Mouse (Mus musculus): ENCODE results near the gene Cyb5d1. TPM values are rescaled to one million over a fixed set of nuclear protein-coding genes. Genes with fewer than 3 reads are reported as not detected.
A peak's percentile ranks its signal among the peaks of the same experiment; 100 is the strongest.

Gene Cyb5d1
- polyA plus RNA-seq, 1 experiment from 2014 or later = 44.3 TPM

- H3K9me3 ChIP-seq = no peaks in the 10 kb centered on the region
- peak overlapping the region; percentile 53 for H3K27ac ChIP-seq (replicated peaks)
- H3K27me3 ChIP-seq = no peaks in the 10 kb centered on the region
- peaks cover 32% of the 10 kb centered on the region for H3K4me1 ChIP-seq
- H3K4me3 ChIP-seq = no peak overlapping the region
- H3K9ac ChIP-seq (replicated peaks) = no peak overlapping the region
- no peak overlapping the region for H3K4me2 ChIP-seq (replicated peaks)
- ATAC-seq (replicated peaks) = no peak
- peaks cover 69% of the 10 kb centered on the region for H3K36me3 ChIP-seq
- 45% methylated on average over 7 of the region's 7 CpGs for WGBS
Observed at GRCm38 (mm10) chr11:69362021-69362420, 33.4 kb downstream of the Cyb5d1 start.

GRCm38 (mm10) chr11:69357690-69358089 lies 37.7 kb downstream of the Cyb5d1 start:
- Histone ChIP-seq H3K9me3 (no peaks in the 10 kb centered on the region), H3K4me1 (peaks cover 4% of the 10 kb centered on the region; the same call in 1 of the 2 replicates), H3K36me3 (peaks cover 99% of the 10 kb centered on the region), H3K9ac (replicated peaks) (no peak overlapping the region), H3K27me3 (no peaks in the 10 kb centered on the region), H3K27ac (replicated peaks) (no peak overlapping the region), H3K4me2 (replicated peaks) (no peak overlapping the region), H3K4me3 (no peak overlapping the region)
- 96% methylated on average over 12 of the region's 12 CpGs for WGBS
- ATAC-seq (replicated peaks) = no peak

DNA sequence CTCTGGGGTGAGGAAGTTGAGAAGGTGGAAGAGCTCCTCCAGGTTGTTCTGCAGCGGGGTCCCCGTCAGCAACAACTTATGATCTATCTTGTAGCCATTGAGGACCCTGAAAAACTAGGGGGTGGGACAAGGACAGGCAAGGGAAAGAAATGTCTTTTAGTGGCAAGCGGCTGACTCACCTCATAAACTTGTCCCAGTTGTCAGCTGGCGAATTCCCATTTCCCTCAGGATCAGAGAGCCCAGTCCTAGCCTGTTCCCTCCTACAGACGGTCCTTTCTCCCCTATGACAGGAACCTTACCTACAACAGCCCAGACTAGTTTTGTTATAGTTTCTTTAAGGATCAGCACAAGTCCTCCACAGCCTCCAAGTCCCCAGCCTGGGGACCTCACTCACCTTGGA lies 38.9 kb downstream of the Cyb5d1 start:
- H3K36me3 ChIP-seq = peaks cover 99% of the 10 kb centered on the region
- H3K4me3 ChIP-seq = no peak overlapping the region
- no peaks in the 10 kb centered on the region for H3K27me3 ChIP-seq
- no peak for ATAC-seq (replicated peaks)
- no peak overlapping the region for H3K27ac ChIP-seq (replicated peaks)
- H3K9ac ChIP-seq (replicated peaks) = no peak overlapping the region
- no peak overlapping the region for H3K4me2 ChIP-seq (replicated peaks)
- H3K9me3 ChIP-seq = no peaks in the 10 kb centered on the region
- H3K4me1 ChIP-seq = no peaks in the 10 kb centered on the region
- WGBS = 96% methylated on average over 5 of the region's 5 CpGs

GRCm38 (mm10) chr11:69346441-69346840 lies 49.0 kb downstream of the Cyb5d1 start:
- H3K27me3 ChIP-seq = no peaks in the 10 kb centered on the region
- no peak overlapping the region for H3K27ac ChIP-seq (replicated peaks)
- H3K4me1 ChIP-seq = peaks cover 6% of the 10 kb centered on the region
- H3K4me2 ChIP-seq (replicated peaks) = no peak overlapping the region
- H3K9ac ChIP-seq (replicated peaks) = no peak overlapping the region
- 91% methylated on average over 26 of the region's 26 CpGs for WGBS
- H3K9me3 ChIP-seq = no peaks in the 10 kb centered on the region
- H3K4me3 ChIP-seq = no peak overlapping the region
- peaks cover 84% of the 10 kb centered on the region for H3K36me3 ChIP-seq
- no peak for ATAC-seq (replicated peaks)

Other genes with a start within 250 kb of the Cyb5d1 start
- not detected in 2 replicates for gene Alox12b, start 238.6 kb downstream of the Cyb5d1 start, polyA plus RNA-seq (2015; fragmentation: Nextera tagmentation; extraction: Ambion mirVana)
- gene Alox8, start 197.8 kb downstream of the Cyb5d1 start, polyA plus RNA-seq (2015; fragmentation: Nextera tagmentation; extraction: Ambion mirVana) = 0.05 TPM in 1 of 2 replicates, not detected in the other
- 0.47 and 0.52 TPM in 2 replicates for gene Gucy2e, start 158.6 kb downstream of the Cyb5d1 start, polyA plus RNA-seq (2015; fragmentation: Nextera tagmentation; extraction: Ambion mirVana)
- 32.0 and 32.4 TPM in 2 replicates for gene Cntrob, start 71.9 kb downstream of the Cyb5d1 start, polyA plus RNA-seq (2015; fragmentation: Nextera tagmentation; extraction: Ambion mirVana)
- gene Trappc1, start 71.7 kb downstream of the Cyb5d1 start, polyA plus RNA-seq (2015; fragmentation: Nextera tagmentation; extraction: Ambion mirVana) = 166 and 170 TPM in 2 replicates
- 5.1 and 6.2 TPM in 2 replicates for gene Kcnab3, start 69.4 kb downstream of the Cyb5d1 start, polyA plus RNA-seq (2015; fragmentation: Nextera tagmentation; extraction: Ambion mirVana)
- 115 and 127 TPM in 2 replicates for gene Rnf227, start 55.2 kb downstream of the Cyb5d1 start, polyA plus RNA-seq (2015; fragmentation: Nextera tagmentation; extraction: Ambion mirVana)
- gene Chd3, start 26.2 kb downstream of the Cyb5d1 start, polyA plus RNA-seq (2015; fragmentation: Nextera tagmentation; extraction: Ambion mirVana) = 127 and 138 TPM in 2 replicates
- 89.4 and 91.9 TPM in 2 replicates for gene Naa38, start 144 bp downstream of the Cyb5d1 start, polyA plus RNA-seq (2015; fragmentation: Nextera tagmentation; extraction: Ambion mirVana)
- gene Tmem88, start 2.6 kb upstream of the Cyb5d1 start, polyA plus RNA-seq (2015; fragmentation: Nextera tagmentation; extraction: Ambion mirVana) = 5.9 and 6.7 TPM in 2 replicates
- gene Kdm6b, start 18.0 kb upstream of the Cyb5d1 start, polyA plus RNA-seq (2015; fragmentation: Nextera tagmentation; extraction: Ambion mirVana) = 56.6 and 58.9 TPM in 2 replicates
- gene Dnah2, start 153.5 kb upstream of the Cyb5d1 start, polyA plus RNA-seq (2015; fragmentation: Nextera tagmentation; extraction: Ambion mirVana) = 2.7 and 3.1 TPM in 2 replicates
- gene Efnb3, start 164.6 kb upstream of the Cyb5d1 start, polyA plus RNA-seq (2015; fragmentation: Nextera tagmentation; extraction: Ambion mirVana) = 107 and 114 TPM in 2 replicates
- 26.3 and 27.2 TPM in 2 replicates for gene Wrap53, start 184.6 kb upstream of the Cyb5d1 start, polyA plus RNA-seq (2015; fragmentation: Nextera tagmentation; extraction: Ambion mirVana)
- 112 and 115 TPM in 2 replicates for gene Trp53, start 184.7 kb upstream of the Cyb5d1 start, polyA plus RNA-seq (2015; fragmentation: Nextera tagmentation; extraction: Ambion mirVana)
- 22.2 and 25.9 TPM in 2 replicates for gene Atp1b2, start 210.3 kb upstream of the Cyb5d1 start, polyA plus RNA-seq (2015; fragmentation: Nextera tagmentation; extraction: Ambion mirVana)
- not detected in 2 replicates for gene Shbg, start 222.3 kb upstream of the Cyb5d1 start, polyA plus RNA-seq (2015; fragmentation: Nextera tagmentation; extraction: Ambion mirVana)
- 22.9 and 25.2 TPM in 2 replicates for gene Sat2, start 226.4 kb upstream of the Cyb5d1 start, polyA plus RNA-seq (2015; fragmentation: Nextera tagmentation; extraction: Ambion mirVana)
- 41.0 and 46.1 TPM in 2 replicates for gene Fxr2, start 237.4 kb upstream of the Cyb5d1 start, polyA plus RNA-seq (2015; fragmentation: Nextera tagmentation; extraction: Ambion mirVana)

All from forebrain, embryonic 15.5 days (tissue).